Mouse (Mus musculus): ENCODE results near the gene 0610010F05Rik. TPM values are rescaled to one million over a fixed set of nuclear protein-coding genes. Genes with fewer than 3 reads are reported as not detected.
A peak's percentile ranks its signal among the peaks of the same experiment; 100 is the strongest.

0610010F05Rik gene
- total RNA-seq (2021) = 10 to 100 TPM; 35.3 to 36.0 TPM
- long read RNA-seq, experiment 1, full-length matches to known transcripts = 31 of 46 reads
- long read RNA-seq, experiment 1, partial matches to known transcripts = 0 of 46 reads
- long read RNA-seq, experiment 1, other reads (novel, unspliced or antisense) = 15 of 46 reads
- long read RNA-seq, experiment 2, full-length matches to known transcripts = 44 of 68 reads
- long read RNA-seq, experiment 2, partial matches to known transcripts = 4 of 68 reads
- long read RNA-seq, experiment 2, other reads (novel, unspliced or antisense) = 20 of 68 reads

DNA sequence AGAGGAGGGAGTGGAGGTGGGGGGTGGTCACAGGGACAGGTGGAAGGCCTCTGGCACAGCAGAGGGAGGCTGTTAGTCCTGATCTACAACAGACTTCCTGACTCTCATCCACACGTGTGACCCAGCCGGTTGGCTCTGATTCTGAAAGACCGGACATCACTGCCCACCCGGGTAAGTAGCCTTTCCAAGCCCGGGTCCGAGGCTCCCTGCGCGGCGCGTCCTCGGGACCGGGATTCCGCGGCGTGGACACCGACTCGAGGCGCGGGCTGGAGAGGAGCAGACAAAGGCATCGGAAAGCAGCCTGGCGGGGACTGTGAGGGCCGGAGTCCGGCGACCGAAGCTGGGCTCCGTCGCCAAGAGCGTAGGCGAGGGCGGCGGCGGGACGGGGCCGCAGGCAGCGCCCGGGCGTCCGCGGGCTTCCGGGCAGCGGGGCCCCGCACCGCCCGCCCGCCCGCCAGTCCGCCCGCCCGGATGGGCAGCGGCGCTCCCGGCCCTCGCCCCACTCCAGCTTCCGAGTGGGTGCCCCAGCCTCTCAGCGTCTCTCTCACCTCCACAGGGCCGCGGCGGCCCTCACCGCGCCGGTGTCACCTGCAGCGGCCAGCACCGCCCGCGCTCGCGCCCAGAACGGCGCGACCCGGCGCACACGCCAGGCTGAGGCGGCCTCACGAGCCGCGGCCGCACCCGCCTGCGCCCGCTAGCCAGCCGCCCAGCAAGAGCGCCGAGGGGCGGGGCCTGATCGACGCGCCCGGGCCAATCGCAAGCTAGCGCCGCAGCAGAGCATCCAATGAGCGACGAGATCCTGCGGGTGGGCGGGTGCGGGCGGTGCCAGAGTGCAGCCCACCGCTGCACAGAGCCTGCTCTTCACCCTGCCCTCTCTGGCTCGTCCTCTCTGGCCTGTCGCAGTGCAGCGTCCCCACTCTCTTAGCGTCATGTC lies at the start of gene 0610010F05Rik:
Gene 0610010F05Rik, minus strand, starts transcription at position 695 of the 934 bp plus-strand sequence.
- Histone ChIP-seq H3K4me3 (peak within 1 kb of the TSS; percentile 88), H3K27ac (peak within 1 kb of the TSS; percentile 90)
- no peak for TF ChIP-seq CTCF (conservative IDR thresholded peaks at IDR 0.05)
- peak; percentile 72 to 77 for DNase-seq (ENCODE audit: low spot score in 2 of 2)

GRCm38 (mm10) chr11:23682561-23682960 lies 49.1 kb upstream of the 0610010F05Rik start:
- DNase-seq (ENCODE audit: low spot score in 2 of 2) = no peak
- Histone ChIP-seq H3K4me3 (no peak overlapping the region), H3K27ac (no peak overlapping the region)
- no peak for TF ChIP-seq CTCF (conservative IDR thresholded peaks at IDR 0.05)

DNA sequence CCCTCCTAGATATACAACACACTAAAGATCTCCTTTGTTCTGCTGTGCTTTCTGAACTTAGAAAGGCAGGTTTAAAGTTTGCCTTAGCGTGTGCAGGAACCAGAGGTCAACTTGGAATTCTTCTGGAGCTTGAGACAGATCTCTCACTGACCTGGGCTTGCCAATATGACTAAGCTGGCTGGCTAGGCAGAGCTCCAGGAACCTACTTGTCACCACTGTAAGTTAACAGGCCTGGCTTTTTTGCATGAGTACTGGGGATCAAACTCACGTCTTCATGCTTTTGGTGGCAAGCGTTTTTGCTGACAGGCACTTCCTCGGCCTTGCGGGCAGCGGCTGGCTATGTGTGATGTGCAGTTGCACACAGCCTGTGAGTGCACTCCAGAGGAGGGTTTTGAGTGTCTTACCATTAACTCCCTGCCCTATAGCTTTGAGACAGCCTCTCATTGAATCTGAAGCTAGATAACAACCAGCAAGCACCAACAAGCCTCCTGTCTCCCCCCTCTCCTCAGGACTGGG lies 47.1 kb upstream of the 0610010F05Rik start:
- DNase-seq (ENCODE audit: low spot score in 2 of 2) = no peak
- H3K4me3 ChIP-seq = no peak overlapping the region
- TF ChIP-seq CTCF (conservative IDR thresholded peaks at IDR 0.05) = no peak
- no peak overlapping the region for H3K27ac ChIP-seq

GRCm38 (mm10) chr11:23679044-23679642 lies 45.7 kb upstream of the 0610010F05Rik start:
- TF ChIP-seq CTCF (conservative IDR thresholded peaks at IDR 0.05) = peak; percentile 90
- peak; percentile 28 to 67 for DNase-seq (ENCODE audit: low spot score in 2 of 2)

DNA sequence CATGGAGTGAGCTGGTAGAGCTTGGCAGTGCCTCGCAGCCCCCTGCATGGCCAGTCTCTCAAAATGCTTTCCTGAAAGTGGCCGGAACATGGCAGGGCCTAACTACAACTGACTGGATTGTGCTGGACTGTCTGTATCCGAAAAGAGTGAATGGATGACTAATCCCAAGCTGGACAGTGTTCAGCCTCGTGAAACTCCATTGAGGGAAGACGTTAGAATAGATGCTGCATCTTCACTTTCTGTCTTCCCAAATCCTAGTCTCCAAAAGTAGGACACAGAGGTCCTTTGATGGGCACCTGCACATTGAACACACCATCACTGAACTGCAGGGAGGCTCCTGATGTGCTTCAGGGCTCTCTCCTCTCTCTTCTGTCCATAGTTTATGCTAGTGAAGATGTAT lies 42.7 kb upstream of the 0610010F05Rik start:
- DNase-seq (ENCODE audit: low spot score in 2 of 2) = no peak
- no peak for TF ChIP-seq CTCF (conservative IDR thresholded peaks at IDR 0.05)
- Histone ChIP-seq H3K4me3 (no peak overlapping the region), H3K27ac (no peak overlapping the region)

More at GRCm38 (mm10) chr11:23679044-23679642, 45.7 kb upstream of the 0610010F05Rik start:
- Histone ChIP-seq H3K4me3 (no peak overlapping the region), H3K27ac (no peak overlapping the region)

DNA sequence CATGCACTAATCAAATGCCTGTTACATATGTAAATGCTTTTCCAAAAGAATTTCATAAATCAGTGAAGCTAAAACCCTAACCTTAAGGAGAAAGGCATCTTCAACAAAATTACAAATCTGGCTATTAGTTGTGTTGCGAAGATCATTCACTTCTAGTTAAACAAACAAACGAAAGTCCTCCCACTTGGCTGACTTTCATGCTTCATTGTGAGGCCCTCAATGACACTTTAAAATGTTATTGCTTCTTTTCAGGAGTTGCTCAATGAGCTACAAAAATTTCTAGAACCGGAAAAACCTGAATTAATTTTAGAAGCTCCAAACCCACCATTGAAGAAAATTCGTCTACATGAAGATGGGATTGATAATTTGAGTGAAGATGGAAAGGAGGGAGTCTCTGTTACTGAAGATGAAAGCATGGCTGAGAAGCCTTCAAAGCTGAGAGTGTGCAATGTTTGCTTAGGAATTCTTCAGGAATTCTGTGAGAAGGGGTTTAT lies 38.9 kb upstream of the 0610010F05Rik start:
- TF ChIP-seq CTCF (conservative IDR thresholded peaks at IDR 0.05) = no peak
- Histone ChIP-seq H3K4me3 (no peak overlapping the region), H3K27ac (no peak overlapping the region)
- no peak for DNase-seq (ENCODE audit: low spot score in 2 of 2)

DNA sequence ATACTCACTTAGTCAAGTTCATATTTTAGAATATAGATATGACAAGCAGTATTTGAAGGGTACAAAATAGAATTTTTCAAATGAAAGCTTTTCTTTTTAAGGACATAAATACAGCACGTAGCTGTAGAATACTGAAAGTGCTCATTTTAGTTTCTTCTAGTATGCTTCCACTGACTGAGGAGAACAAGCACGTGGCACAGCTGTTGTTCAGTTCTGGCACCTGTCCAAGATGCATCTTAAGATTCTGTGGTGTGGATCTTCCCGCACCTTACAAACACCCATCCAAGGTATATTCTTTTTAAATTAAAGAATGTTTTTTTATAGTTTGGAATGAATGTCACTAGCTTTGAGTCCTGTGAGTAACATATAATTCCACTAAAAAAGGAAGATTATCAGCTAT lies 33.7 kb upstream of the 0610010F05Rik start:
- no peak overlapping the region for H3K27ac ChIP-seq
- TF ChIP-seq CTCF (conservative IDR thresholded peaks at IDR 0.05) = no peak
- DNase-seq (ENCODE audit: low spot score in 2 of 2) = no peak
- peak overlapping the region; percentile 96 for H3K4me3 ChIP-seq

DNA sequence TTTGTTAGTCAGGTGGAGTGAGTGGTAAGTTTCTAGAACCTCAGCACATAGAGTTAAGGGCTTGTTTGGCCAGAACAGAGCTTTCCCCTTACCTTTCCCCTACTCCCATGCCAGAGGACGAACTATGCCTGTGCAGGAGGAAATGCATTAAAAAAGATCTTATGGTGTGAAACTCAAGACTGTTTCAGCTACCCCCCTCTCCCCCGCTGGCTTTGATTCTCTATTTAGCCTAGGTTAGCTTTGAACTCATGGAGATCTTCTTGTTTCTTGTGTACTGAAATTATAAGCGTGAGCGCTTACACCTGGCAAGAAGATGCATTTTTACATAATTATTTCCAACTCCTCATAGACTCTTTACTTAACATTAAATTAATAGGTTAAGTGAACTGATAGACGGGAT lies 33.1 kb upstream of the 0610010F05Rik start:
- no peak for DNase-seq (ENCODE audit: low spot score in 2 of 2)
- peak overlapping the region; percentile 97 for H3K27ac ChIP-seq
- no peak for TF ChIP-seq CTCF (conservative IDR thresholded peaks at IDR 0.05)
- peak overlapping the region; percentile 96 for H3K4me3 ChIP-seq

DNA sequence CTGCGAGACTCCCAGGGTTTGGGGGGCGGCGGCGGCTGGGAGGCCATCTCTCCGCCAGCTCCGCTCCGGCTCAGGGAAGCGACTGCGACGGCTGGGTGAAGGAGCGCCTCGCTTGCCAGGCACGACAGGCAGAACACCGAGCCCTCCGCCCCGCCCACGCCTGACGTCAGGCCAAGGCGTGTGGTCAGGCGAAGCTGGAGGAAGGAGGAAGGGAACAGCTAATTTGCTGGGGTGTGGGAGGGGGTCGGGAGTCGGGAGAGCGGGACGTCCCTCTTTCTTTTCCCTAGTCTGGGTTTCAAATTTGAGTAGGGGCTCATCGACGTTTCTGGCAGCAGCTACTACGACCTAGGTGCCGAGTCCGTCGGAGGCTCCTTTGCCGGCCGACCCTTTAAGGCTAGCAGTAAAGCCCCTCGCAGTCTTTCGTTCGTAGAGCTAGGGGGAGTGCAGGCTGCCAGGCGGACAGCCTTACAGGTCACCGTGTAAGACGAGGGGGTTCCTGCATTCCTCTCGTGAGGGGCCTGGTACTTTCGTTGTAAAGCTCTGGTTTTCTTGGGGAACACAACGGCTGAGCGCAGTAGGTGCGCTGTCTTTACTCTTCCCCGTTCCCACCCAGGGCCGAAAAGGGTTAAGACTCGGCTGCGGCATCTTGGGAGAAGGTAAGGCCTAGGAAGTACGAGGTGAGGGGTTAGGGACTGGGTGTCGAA lies 32.5 kb upstream of the 0610010F05Rik start, which contains the start of gene Pex13:
Gene Pex13, minus strand, starts transcription at position 162 of the 704 bp plus-strand sequence.
- 0 out of 2 replicates have a peak, but pooled peaks have one; percentile 2 for TF ChIP-seq CTCF (conservative IDR thresholded peaks at IDR 0.05)
- DNase-seq (ENCODE audit: low spot score in 2 of 2) = peak; percentile 89 to 90
- H3K4me3 ChIP-seq = peak within 1 kb of the TSS; percentile 96
- H3K27ac ChIP-seq = peak within 1 kb of the TSS; percentile 97

GRCm38 (mm10) chr11:23665311-23665786 lies 31.9 kb upstream of the 0610010F05Rik start, which contains the start of gene Pus10:
Pus10 (plus strand) TSS chr11:23665674.
- DNase-seq (ENCODE audit: low spot score in 2 of 2) = peak in 1 of 2 experiments; percentile 17
- peak within 1 kb of the TSS; percentile 96 for H3K4me3 ChIP-seq
- TF ChIP-seq CTCF (conservative IDR thresholded peaks at IDR 0.05) = no peak
- peak within 1 kb of the TSS; percentile 97 for H3K27ac ChIP-seq

DNA sequence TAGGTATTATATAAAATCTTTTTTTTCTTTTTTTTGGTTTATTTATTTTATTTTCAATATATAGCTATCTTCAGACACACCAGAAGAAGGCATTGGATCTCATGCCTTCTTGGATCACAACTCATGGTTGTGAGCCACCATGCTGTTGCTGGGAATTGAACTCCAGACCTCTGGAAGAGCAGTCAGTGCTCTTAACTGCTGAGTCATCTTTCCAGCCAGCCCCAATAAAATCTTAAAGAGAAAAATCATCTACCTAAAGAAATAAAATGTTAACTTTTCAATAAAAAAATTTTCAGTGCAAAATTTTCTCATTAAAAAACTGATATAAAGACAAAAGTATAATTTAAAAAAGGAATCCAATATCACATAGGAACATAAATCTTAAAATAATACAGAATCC lies 30.8 kb upstream of the 0610010F05Rik start:
- no peak for TF ChIP-seq CTCF (conservative IDR thresholded peaks at IDR 0.05)
- no peak overlapping the region for H3K27ac ChIP-seq
- no peak for DNase-seq (ENCODE audit: low spot score in 2 of 2)
- no peak overlapping the region for H3K4me3 ChIP-seq

DNA sequence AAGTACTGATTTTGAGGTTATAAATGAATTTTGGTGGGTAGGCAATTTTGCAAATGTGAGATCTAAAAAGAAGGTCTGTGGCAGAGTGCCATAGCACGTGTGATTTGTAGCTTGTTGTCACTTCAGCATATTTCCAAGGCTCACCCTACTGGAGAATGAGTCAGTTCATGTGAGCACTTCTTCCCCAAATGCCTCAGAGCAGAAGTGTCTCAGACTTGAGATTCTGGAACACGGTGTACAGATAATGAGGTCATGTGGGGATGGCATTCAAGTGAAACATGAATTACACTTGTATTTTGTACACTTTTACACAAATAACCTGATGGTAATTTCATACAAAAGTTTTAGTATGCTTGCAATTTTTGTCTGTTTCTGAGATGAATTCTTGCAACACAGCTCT lies 24.4 kb upstream of the 0610010F05Rik start:
- no peak for TF ChIP-seq CTCF (conservative IDR thresholded peaks at IDR 0.05)
- DNase-seq (ENCODE audit: low spot score in 2 of 2) = no peak
- no peak overlapping the region for H3K4me3 ChIP-seq
- no peak overlapping the region for H3K27ac ChIP-seq
